Mouse (Mus musculus) intestine, embryonic 16.5 days (tissue): ENCODE measurements around the gene Zfp758. TPM values are rescaled to one million over a fixed set of nuclear protein-coding genes. Genes with fewer than 3 reads are reported as not detected.
"Not testable (repeated sequence)": the region's sequence is repeated elsewhere in the genome, so short reads cannot be mapped to it uniquely, and the experiment has no call there.

Source experiments
- ATAC-seq: fragments of 200-750 bp; cut with Nextera tagmentation; 2 replicates; pipeline ENCODE4 v1.8.0; 2017; ENCODE audit warnings: moderate TSS enrichment, moderate library complexity
- H3K27ac ChIP-seq: fragments of 300-500 bp; sonication (generic); 2 replicates; pipeline ENCODE4 v1.5.1; 2014; ENCODE audit warnings: mild to moderate bottlenecking, low read length
- H3K27me3 ChIP-seq: fragments of 300-500 bp; sonication (generic); replicated peaks from 2 replicates; pipeline ENCODE4 v1.6.1; 2014; ENCODE audit warnings: low read length, control low read depth, mixed read lengths; ENCODE audit not compliant: control insufficient read depth, insufficient read depth
- H3K36me3 ChIP-seq: fragments of 300-500 bp; sonication (generic); 2 replicates; pipeline ENCODE4 v1.6.1; 2014; ENCODE audit warnings: low read length, control low read depth; ENCODE audit not compliant: control insufficient read depth, insufficient read depth
- H3K4me1 ChIP-seq: fragments of 300-500 bp; sonication (generic); 2 replicates; pipeline ENCODE4 v1.6.1; 2014; ENCODE audit warnings: low read length, control low read depth, mixed read lengths; ENCODE audit not compliant: control insufficient read depth, insufficient read depth
- H3K4me2 ChIP-seq: fragments of 300-500 bp; sonication (generic); 2 replicates; pipeline ENCODE4 v1.6.1; 2014; ENCODE audit warnings: low read depth, low read length, control low read depth
- H3K4me3 ChIP-seq: fragments of 300-500 bp; sonication (generic); 2 replicates; pipeline ENCODE4 v1.5.1; 2014; ENCODE audit warnings: mild to moderate bottlenecking, low read length
- H3K9ac ChIP-seq: fragments of 300-500 bp; sonication (generic); 2 replicates; pipeline ENCODE4 v1.6.1; 2014; ENCODE audit warnings: low read depth, low read length
- H3K9me3 ChIP-seq: fragments of 300-500 bp; sonication (generic); 2 replicates; pipeline ENCODE4 v1.6.1; 2016; ENCODE audit warnings: low read length, control low read depth; ENCODE audit not compliant: control insufficient read depth
- WGBS: fragments of 180-500 bp; shearing (Covaris S2); extraction: QIAGEN DNeasy Blood & Tissue Kit; methylation state at CpG from one replicate; pipeline ENCODE4 v1.1.7; 2014; 5-methylcytosine and 5-hydroxymethylcytosine counted together
- polyA plus RNA-seq: library from polyadenylated mRNA; unstranded; fragments of >200 nt; fragmentation: Nextera tagmentation; extraction: Ambion mirVana; gene quantifications from 2 replicates; pipeline ENCODE4 v1.2.1, GENCODE M21; 2015

The Zfp758 gene
- 7.5 and 7.8 TPM in 2 replicates for polyA plus RNA-seq

GRCm38 (mm10) chr17:22361101-22361781 is at the start of gene Zfp758, which contains the start of gene Zfp944:
Gene Zfp758 (plus strand): TSS chr17:22361453.
Gene Zfp944 (minus strand): TSS chr17:22361400.
- H3K9me3 ChIP-seq = not testable (repeated sequence)
- ATAC-seq = peak; percentile 99
- 0% methylated on average over 29 of the region's 43 CpGs for WGBS

GRCm38 (mm10) chr17:22314219-22314618 is 47.0 kb upstream of the Zfp758 start:
- not testable (repeated sequence) for H3K36me3 ChIP-seq, H3K9me3 ChIP-seq, H3K4me1 ChIP-seq, H3K27me3 ChIP-seq
- H3K9ac ChIP-seq = peak overlapping the region; percentile 77
- peak overlapping the region; percentile 40 for H3K4me2 ChIP-seq
- peak; percentile 75 for ATAC-seq
- peak overlapping the region; percentile 83 for H3K27ac ChIP-seq
- WGBS = 2% methylated on average over 3 of the region's 3 CpGs
- peak overlapping the region; percentile 62 for H3K4me3 ChIP-seq

More at GRCm38 (mm10) chr17:22361101-22361781, at the start of gene Zfp758, which contains the start of gene Zfp944:
- not testable (repeated sequence) for H3K36me3 ChIP-seq, H3K27me3 ChIP-seq
- Histone ChIP-seq H3K4me3 (peak within 1 kb of the TSS; percentile 61), H3K4me2 (peak within 1 kb of the TSS; percentile 49), H3K27ac (peak within 1 kb of the TSS; percentile 79), H3K4me1 (peaks cover 11% of the 10 kb centered on the region), H3K9ac (peak within 1 kb of the TSS; percentile 73)

- not testable (repeated sequence) for H3K4me1 ChIP-seq
Measured at GRCm38 (mm10) chr17:22314730-22315226, 46.5 kb upstream of the Zfp758 start, which contains the start of gene CT030661.1. Gene CT030661.1 (minus strand): TSS chr17:22314837.

GRCm38 (mm10) chr17:22315247-22315646 is 46.0 kb upstream of the Zfp758 start:
- Histone ChIP-seq H3K4me2 (peak overlapping the region; percentile 47), H3K27ac (peak overlapping the region; percentile 74), H3K4me3 (peak overlapping the region; percentile 62)
- not testable (repeated sequence) for H3K27me3 ChIP-seq, H3K4me1 ChIP-seq, H3K9me3 ChIP-seq, ATAC-seq, H3K9ac ChIP-seq, H3K36me3 ChIP-seq
- 10% methylated on average over 2 of the region's 2 CpGs for WGBS

More at GRCm38 (mm10) chr17:22314730-22315226, 46.5 kb upstream of the Zfp758 start, which contains the start of gene CT030661.1:
- peak within 1 kb of the TSS; percentile 47 for H3K4me2 ChIP-seq
- peak; percentile 100 for ATAC-seq
- H3K27me3 ChIP-seq, H3K36me3 ChIP-seq, H3K9me3 ChIP-seq: not testable (repeated sequence)
- 0% methylated on average over 20 of the region's 20 CpGs for WGBS
- H3K4me3 ChIP-seq = peak within 1 kb of the TSS; percentile 62
- peak within 1 kb of the TSS; percentile 77 for H3K9ac ChIP-seq
- H3K27ac ChIP-seq = peak within 1 kb of the TSS; percentile 83

GRCm38 (mm10) chr17:22352794-22353193 is 8.5 kb upstream of the Zfp758 start:
- no peaks in the 10 kb centered on the region for H3K9me3 ChIP-seq
- no peak overlapping the region for H3K4me3 ChIP-seq
- H3K36me3 ChIP-seq = no peaks in the 10 kb centered on the region
- H3K4me2 ChIP-seq = no peak overlapping the region
- H3K4me1 ChIP-seq = no peaks in the 10 kb centered on the region
- no peaks in the 10 kb centered on the region for H3K27me3 ChIP-seq
- no peak overlapping the region for H3K27ac ChIP-seq
- no peak for ATAC-seq
- no peak overlapping the region for H3K9ac ChIP-seq

GRCm38 (mm10) chr17:22360572-22360971 is 681 bp upstream of the Zfp758 start:
- Histone ChIP-seq H3K4me3 (peak overlapping the region; percentile 61), H3K9ac (peak overlapping the region; percentile 73; the same call in 1 of the 2 replicates), H3K4me2 (peak overlapping the region; percentile 49), H3K36me3 (no peaks in the 10 kb centered on the region; the same call in 1 of the 2 replicates), H3K27ac (no peak overlapping the region), H3K4me1 (peaks cover 11% of the 10 kb centered on the region), H3K9me3 (peaks cover 9% of the 10 kb centered on the region; the same call in 1 of the 2 replicates), H3K27me3 (no peaks in the 10 kb centered on the region)
- WGBS = 29% methylated on average over 5 of the region's 5 CpGs
- ATAC-seq = peak; percentile 38; the same call in 1 of the 2 replicates

- H3K36me3 ChIP-seq = no peaks in the 10 kb centered on the region; the same call in 1 of the 2 replicates
- H3K9ac ChIP-seq = no peak overlapping the region
- no peak overlapping the region for H3K27ac ChIP-seq
- H3K4me3 ChIP-seq = no peak overlapping the region
- H3K4me2 ChIP-seq = no peak overlapping the region
- peaks cover 11% of the 10 kb centered on the region for H3K4me1 ChIP-seq
- 92% methylated on average over 3 of the region's 3 CpGs for WGBS
- H3K9me3 ChIP-seq = peaks cover 9% of the 10 kb centered on the region; the same call in 1 of the 2 replicates
- no peaks in the 10 kb centered on the region for H3K27me3 ChIP-seq
- no peak for ATAC-seq
Measured at GRCm38 (mm10) chr17:22363895-22364294, 2.6 kb downstream of the Zfp758 start.

- ATAC-seq = no peak
- no peak overlapping the region for H3K9ac ChIP-seq
- H3K27me3 ChIP-seq = no peaks in the 10 kb centered on the region
- H3K4me2 ChIP-seq = no peak overlapping the region
- 69% methylated on average over 2 of the region's 2 CpGs for WGBS
- no peak overlapping the region for H3K27ac ChIP-seq
- H3K36me3 ChIP-seq = no peaks in the 10 kb centered on the region
- H3K9me3 ChIP-seq = no peaks in the 10 kb centered on the region
- no peak overlapping the region for H3K4me3 ChIP-seq
- H3K4me1 ChIP-seq = no peaks in the 10 kb centered on the region
Measured at GRCm38 (mm10) chr17:22410756-22411155, 49.5 kb downstream of the Zfp758 start.

- Histone ChIP-seq H3K4me1 (no peaks in the 10 kb centered on the region), H3K27me3 (no peaks in the 10 kb centered on the region), H3K9me3 (no peaks in the 10 kb centered on the region), H3K4me3 (no peak overlapping the region), H3K4me2 (no peak overlapping the region), H3K27ac (no peak overlapping the region), H3K36me3 (no peaks in the 10 kb centered on the region), H3K9ac (no peak overlapping the region)
- 2% methylated on average over 3 of the region's 3 CpGs for WGBS
- ATAC-seq = 0 out of 2 replicates have a peak, but pooled peaks have one; percentile 58
Measured at GRCm38 (mm10) chr17:22417510-22417909, 56.3 kb downstream of the Zfp758 start.
